Mouse (Mus musculus): ENCODE data around the gene Cfd. TPM values are rescaled to one million over a fixed set of nuclear protein-coding genes. Genes with fewer than 3 reads are reported as not detected.
A peak's percentile ranks its signal among the peaks of the same experiment; 100 is the strongest.
"Not testable (repeated sequence)": the region's sequence is repeated elsewhere in the genome, so short reads cannot be mapped to it uniquely, and the experiment has no call there.

Gene Cfd
- polyA plus RNA-seq, 1 experiment: 1,335 TPM

- 0 out of 2 replicates have a peak, but pooled peaks cover 9% of the 10 kb centered on the region for H3K4me1 ChIP-seq (ENCODE audit: control insufficient read depth, insufficient read depth, low read length)
- DNase-seq: peak; percentile 79
- no peaks in the 10 kb centered on the region for H3K36me3 ChIP-seq (ENCODE audit: control insufficient read depth, insufficient read depth, low read length)
- WGBS: 34% methylated on average over 12 of the region's 12 CpGs
- H3K27ac ChIP-seq (ENCODE audit: insufficient read depth, low read depth, low read length): peak overlapping the region; percentile 51; the same call in 1 of the 2 replicates
- TF ChIP-seq POLR2A (IDR thresholded peaks at IDR 0.05; ENCODE audit: low read depth, low read length) (no peak), CTCF (conservative IDR thresholded peaks at IDR 0.05; ENCODE audit: insufficient read depth, insufficient read length, low read depth, low read length) (no peak)
- H3K4me3 ChIP-seq (ENCODE audit: insufficient read depth, low read depth, low read length): no peak overlapping the region
- no peaks in the 10 kb centered on the region for H3K27me3 ChIP-seq (replicated peaks; ENCODE audit: control insufficient read depth, insufficient read depth, low read length)
These were observed 12.9 kb upstream of the Cfd start for GRCm38 (mm10) chr10:79877757-79878156.

- WGBS: 29% methylated on average over 3 of the region's 3 CpGs
- Histone ChIP-seq H3K4me1 (ENCODE audit: control insufficient read depth, insufficient read depth, low read length) (0 out of 2 replicates have a peak, but pooled peaks cover 4% of the 10 kb centered on the region), H3K27ac (ENCODE audit: insufficient read depth, low read depth, low read length) (no peak overlapping the region), H3K36me3 (ENCODE audit: control insufficient read depth, insufficient read depth, low read length) (no peaks in the 10 kb centered on the region), H3K4me3 (ENCODE audit: insufficient read depth, low read depth, low read length) (no peak overlapping the region), H3K27me3 (replicated peaks; ENCODE audit: control insufficient read depth, insufficient read depth, low read length) (no peaks in the 10 kb centered on the region)
- no peak for DNase-seq
- TF ChIP-seq POLR2A (IDR thresholded peaks at IDR 0.05; ENCODE audit: low read depth, low read length) (no peak), CTCF (conservative IDR thresholded peaks at IDR 0.05; ENCODE audit: insufficient read depth, insufficient read length, low read depth, low read length) (no peak)
These were observed 11.1 kb upstream of the Cfd start for GRCm38 (mm10) chr10:79879527-79879926.

GRCm38 (mm10) chr10:79880721-79881120 is 9.9 kb upstream of the Cfd start:
- Histone ChIP-seq H3K4me3 (ENCODE audit: insufficient read depth, low read depth, low read length) (no peak overlapping the region), H3K27me3 (replicated peaks; ENCODE audit: control insufficient read depth, insufficient read depth, low read length) (no peaks in the 10 kb centered on the region), H3K36me3 (ENCODE audit: control insufficient read depth, insufficient read depth, low read length) (no peaks in the 10 kb centered on the region), H3K27ac (ENCODE audit: insufficient read depth, low read depth, low read length) (no peak overlapping the region), H3K4me1 (ENCODE audit: control insufficient read depth, insufficient read depth, low read length) (0 out of 2 replicates have a peak, but pooled peaks cover 3% of the 10 kb centered on the region)
- no peak for DNase-seq
- no peak for TF ChIP-seq POLR2A (IDR thresholded peaks at IDR 0.05; ENCODE audit: low read depth, low read length)
- TF ChIP-seq CTCF (conservative IDR thresholded peaks at IDR 0.05; ENCODE audit: insufficient read depth, insufficient read length, low read depth, low read length): no peak
- 34% methylated on average over 9 of the region's 9 CpGs for WGBS

DNA sequence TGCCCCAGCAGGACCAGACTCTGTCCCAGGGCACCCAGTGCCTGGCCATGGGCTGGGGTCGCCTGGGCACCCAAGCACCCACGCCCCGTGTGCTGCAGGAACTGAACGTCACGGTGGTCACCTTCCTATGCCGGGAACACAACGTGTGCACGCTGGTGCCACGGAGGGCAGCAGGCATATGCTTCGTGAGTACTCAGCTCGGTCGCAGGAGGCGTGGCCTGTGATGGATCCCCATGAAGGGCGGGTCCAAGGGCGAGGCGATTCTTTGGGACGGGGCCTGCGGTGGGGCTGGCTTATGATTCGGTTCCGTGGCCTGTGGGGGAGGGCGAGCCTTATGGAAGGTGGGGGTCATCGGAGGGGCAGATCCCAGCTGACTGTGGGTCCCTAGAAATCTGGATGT is 8.7 kb upstream of the Cfd start:
- Histone ChIP-seq H3K4me3 (ENCODE audit: insufficient read depth, low read depth, low read length) (no peak overlapping the region), H3K4me1 (ENCODE audit: control insufficient read depth, insufficient read depth, low read length) (0 out of 2 replicates have a peak, but pooled peaks cover 3% of the 10 kb centered on the region), H3K36me3 (ENCODE audit: control insufficient read depth, insufficient read depth, low read length) (no peaks in the 10 kb centered on the region), H3K27ac (ENCODE audit: insufficient read depth, low read depth, low read length) (no peak overlapping the region), H3K27me3 (replicated peaks; ENCODE audit: control insufficient read depth, insufficient read depth, low read length) (no peaks in the 10 kb centered on the region)
- WGBS: 29% methylated on average over 22 of the region's 22 CpGs
- TF ChIP-seq POLR2A (IDR thresholded peaks at IDR 0.05; ENCODE audit: low read depth, low read length) (no peak), CTCF (conservative IDR thresholded peaks at IDR 0.05; ENCODE audit: insufficient read depth, insufficient read length, low read depth, low read length) (no peak)
- DNase-seq: no peak

DNA sequence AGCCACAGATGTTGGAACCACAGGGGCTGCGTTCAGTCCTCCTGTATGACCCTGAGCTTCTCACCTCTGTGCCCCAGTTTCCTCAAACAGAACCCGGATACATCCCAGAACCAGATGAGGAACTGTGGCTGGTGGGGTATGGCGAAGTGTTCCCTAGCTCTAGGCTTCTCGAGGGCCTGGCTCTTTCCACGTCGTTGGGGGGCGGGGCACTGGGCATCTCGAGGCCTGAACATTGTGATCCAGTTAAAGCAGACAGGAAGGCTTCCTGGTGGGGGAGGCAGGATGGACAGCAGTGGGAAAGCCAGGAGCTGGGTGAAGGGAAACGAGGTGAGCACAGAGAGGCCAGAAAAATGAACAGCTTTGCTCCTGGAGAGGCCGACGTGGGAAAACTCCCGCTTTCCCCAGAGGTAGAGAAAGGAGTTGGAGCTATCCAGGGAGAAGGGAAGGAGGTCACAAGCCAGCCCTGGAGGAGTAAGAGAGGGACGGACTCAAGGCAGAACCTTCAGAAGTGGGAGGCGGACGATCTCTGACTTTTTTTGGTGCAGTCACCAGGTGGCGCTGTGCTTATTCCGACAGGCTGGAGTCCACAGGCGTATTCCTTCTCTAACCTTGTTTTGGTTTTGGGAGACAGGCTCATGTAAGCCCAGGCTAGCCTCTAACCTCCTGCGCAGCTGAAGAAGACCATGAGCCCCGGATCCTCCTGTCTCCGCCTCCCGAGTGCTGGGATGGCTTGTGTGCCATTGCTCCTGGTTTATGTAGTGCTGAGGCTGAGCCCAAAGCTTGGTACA is 7.2 kb upstream of the Cfd start:
- peak; percentile 86 for TF ChIP-seq CTCF (conservative IDR thresholded peaks at IDR 0.05; ENCODE audit: insufficient read depth, insufficient read length, low read depth, low read length)
- no peak for TF ChIP-seq POLR2A (IDR thresholded peaks at IDR 0.05; ENCODE audit: low read depth, low read length)
- H3K36me3 ChIP-seq (ENCODE audit: control insufficient read depth, insufficient read depth, low read length): no peaks in the 10 kb centered on the region
- no peak overlapping the region for H3K27ac ChIP-seq (ENCODE audit: insufficient read depth, low read depth, low read length)
- H3K4me3 ChIP-seq (ENCODE audit: insufficient read depth, low read depth, low read length): no peak overlapping the region
- peak; percentile 89 for DNase-seq
- H3K27me3 ChIP-seq (replicated peaks; ENCODE audit: control insufficient read depth, insufficient read depth, low read length): no peaks in the 10 kb centered on the region
- WGBS: 23% methylated on average over 22 of the region's 22 CpGs
- H3K4me1 ChIP-seq (ENCODE audit: control insufficient read depth, insufficient read depth, low read length): 0 out of 2 replicates have a peak, but pooled peaks cover 3% of the 10 kb centered on the region

DNA sequence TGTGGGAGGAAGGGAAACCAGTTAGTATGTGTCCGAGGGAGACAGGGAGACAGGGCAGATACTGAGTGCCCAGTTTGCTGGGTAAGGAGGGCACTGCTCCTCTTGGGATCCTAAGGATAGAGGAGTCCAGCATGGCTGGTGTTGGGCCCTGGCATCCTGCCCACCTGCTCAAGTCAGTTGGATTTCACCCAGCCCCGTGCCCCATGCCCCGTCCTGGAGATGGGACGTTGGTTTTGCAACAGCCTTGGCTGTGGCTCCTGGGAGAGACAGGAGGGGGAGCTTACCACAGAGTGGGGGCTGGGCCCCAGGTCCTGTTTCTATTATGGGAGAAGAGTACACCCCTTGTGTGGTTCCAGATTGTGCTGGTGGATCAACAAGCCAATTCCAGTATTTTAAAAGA is 6.2 kb upstream of the Cfd start:
- Histone ChIP-seq H3K27ac (ENCODE audit: insufficient read depth, low read depth, low read length) (no peak overlapping the region), H3K4me3 (ENCODE audit: insufficient read depth, low read depth, low read length) (no peak overlapping the region), H3K27me3 (replicated peaks; ENCODE audit: control insufficient read depth, insufficient read depth, low read length) (no peaks in the 10 kb centered on the region), H3K4me1 (ENCODE audit: control insufficient read depth, insufficient read depth, low read length) (0 out of 2 replicates have a peak, but pooled peaks cover 3% of the 10 kb centered on the region), H3K36me3 (ENCODE audit: control insufficient read depth, insufficient read depth, low read length) (no peaks in the 10 kb centered on the region)
- peak; percentile 92 for DNase-seq
- 26% methylated on average over 4 of the region's 4 CpGs for WGBS
- no peak for TF ChIP-seq CTCF (conservative IDR thresholded peaks at IDR 0.05; ENCODE audit: insufficient read depth, insufficient read length, low read depth, low read length)
- no peak for TF ChIP-seq POLR2A (IDR thresholded peaks at IDR 0.05; ENCODE audit: low read depth, low read length)

DNA sequence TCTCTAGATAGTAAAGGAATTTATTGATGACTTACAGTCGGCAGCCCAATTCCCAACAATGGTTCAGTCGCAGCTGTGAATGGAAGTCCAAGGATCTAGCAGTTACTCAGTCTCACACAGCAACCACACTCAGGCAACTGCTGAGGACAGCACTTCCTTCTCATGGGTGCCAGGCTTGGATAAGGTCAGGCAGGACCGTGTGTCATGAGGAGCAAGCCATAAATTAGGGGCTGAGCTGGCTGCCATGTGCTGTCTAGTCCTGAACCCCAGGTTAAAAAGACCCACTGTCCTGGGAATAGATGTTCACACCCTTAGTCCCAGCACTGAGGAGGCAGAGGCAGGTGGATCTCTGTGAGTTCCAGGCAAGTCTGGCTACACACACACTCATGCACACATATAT is 5.7 kb upstream of the Cfd start:
- WGBS: 52% methylated on average over 3 of the region's 3 CpGs
- H3K36me3 ChIP-seq (ENCODE audit: control insufficient read depth, insufficient read depth, low read length); H3K27me3 ChIP-seq (replicated peaks; ENCODE audit: control insufficient read depth, insufficient read depth, low read length); DNase-seq; H3K4me3 ChIP-seq (ENCODE audit: insufficient read depth, low read depth, low read length); H3K27ac ChIP-seq (ENCODE audit: insufficient read depth, low read depth, low read length); H3K4me1 ChIP-seq (ENCODE audit: control insufficient read depth, insufficient read depth, low read length): not testable (repeated sequence)
